Mouse (Mus musculus): Measurements from ENCODE around the gene Rbpms2.

GRCm38 (mm10) chr9:65624266-65624665, 5.2 kb upstream of the Rbpms2 start:
- TF ChIP-seq CTCF (IDR thresholded peaks at IDR 0.05; ENCODE audit: low read depth, low read length), result no peak
- TF ChIP-seq GATA1 (IDR thresholded peaks at IDR 0.05; ENCODE audit: borderline replicate concordance, low read length), result no peak
